Comparison of ENCODE assay signal across 20 mouse cellular contexts in the genomic region with DNA sequence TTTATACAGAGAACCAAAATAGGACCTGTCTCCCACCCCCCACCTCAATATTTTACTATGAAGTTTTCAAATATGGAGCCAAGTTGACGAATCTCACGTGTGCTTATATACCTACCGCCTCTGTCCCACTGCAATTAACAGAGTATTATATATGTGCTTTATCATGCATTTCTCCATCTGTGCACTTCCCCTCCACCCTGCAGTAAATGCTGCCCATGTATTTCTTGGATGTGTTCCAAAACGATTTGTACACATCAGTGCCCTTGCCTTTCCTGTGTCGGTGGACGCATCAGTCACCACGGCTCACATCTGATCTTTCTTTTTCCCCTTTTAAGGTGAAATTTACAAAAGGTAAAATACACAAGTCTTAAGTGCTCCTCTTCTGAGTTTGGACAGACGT.
A peak's percentile ranks its signal among the peaks of the same experiment; 100 is the strongest.
DNase-seq lines count a peak whose midpoint lies in the region; ATAC-seq and TF ChIP-seq lines count a peak whose summit lies in the region.
"Had no signal": no experiment of that assay in that cellular context is flagged by ENCODE, and none has a peak within 500 bp of the region (broad histone marks: within the 10 kb centered on the region; RNA-seq: fewer than 3 reads in every experiment).

No protein-coding gene starts in this region.

- no peak for TF ChIP-seq CTCF in kidney, postnatal 0 days (IDR thresholded peaks at IDR 0.05; ENCODE audit: low read depth)

- H3K27me3 ChIP-seq in kidney, postnatal 0 days (ENCODE audit: insufficient read depth, low read length): no peaks in the 10 kb centered on the region
- no peaks in the 10 kb centered on the region for H3K27me3 ChIP-seq in stomach, embryonic 15.5 days (replicated peaks)
- H3K27me3 ChIP-seq: forebrain, embryonic 13.5 days; liver, embryonic 15.5 days; neural tube, embryonic 12.5 days had no signal

- H3K9ac ChIP-seq in kidney, postnatal 0 days (ENCODE audit: low read depth, low read length): no peak overlapping the region
- no peak overlapping the region for H3K9ac ChIP-seq in stomach, embryonic 15.5 days
- H3K9ac ChIP-seq: forebrain, embryonic 13.5 days; liver, embryonic 15.5 days; neural tube, embryonic 12.5 days had no signal

- H3K9me3 ChIP-seq in kidney, postnatal 0 days (replicated peaks; ENCODE audit: low read length): no peaks in the 10 kb centered on the region
- H3K9me3 ChIP-seq in stomach, embryonic 15.5 days: no peaks in the 10 kb centered on the region
- H3K9me3 ChIP-seq: forebrain, embryonic 13.5 days; heart, embryonic 10.5 days; liver, embryonic 15.5 days; neural tube, embryonic 12.5 days had no signal

- ATAC-seq in cerebellum, adult (ENCODE audit: insufficient number of reproducible peaks, low FRiP score, low TSS enrichment): no peak
- ATAC-seq in kidney, postnatal 0 days (replicated peaks; ENCODE audit: low FRiP score, low read depth): 0 out of 2 replicates have a peak, but pooled peaks have one; percentile 36
- peak; percentile 52; the same call in 1 of the 2 replicates for ATAC-seq in stomach, embryonic 15.5 days (ENCODE audit: insufficient read depth, low FRiP score, low read depth)
- ATAC-seq: forebrain, embryonic 13.5 days had no signal

- H3K4me1 ChIP-seq in kidney, postnatal 0 days (replicated peaks; ENCODE audit: insufficient read depth, low read length): no peaks in the 10 kb centered on the region
- peaks cover 11% of the 10 kb centered on the region for H3K4me1 ChIP-seq in stomach, embryonic 15.5 days
- H3K4me1 ChIP-seq: forebrain, embryonic 13.5 days; heart, embryonic 10.5 days; neural tube, embryonic 12.5 days had no signal

- no peak overlapping the region for H3K4me3 ChIP-seq in kidney, postnatal 0 days (replicated peaks; ENCODE audit: low read depth, low read length)
- H3K4me3 ChIP-seq in stomach, embryonic 15.5 days (replicated peaks): no peak overlapping the region
- H3K4me3 ChIP-seq: forebrain, embryonic 13.5 days; heart, embryonic 10.5 days; liver, embryonic 15.5 days; neural tube, embryonic 12.5 days had no signal

- WGBS in kidney, postnatal 0 days: 14% methylated on average over 8 of the region's 8 CpGs
- WGBS in stomach, embryonic 15.5 days: 33% methylated on average over 8 of the region's 8 CpGs

- H3K27ac ChIP-seq in kidney, postnatal 0 days: no peak overlapping the region
- H3K27ac ChIP-seq in stomach, embryonic 15.5 days: no peak overlapping the region
- H3K27ac ChIP-seq: forebrain, embryonic 13.5 days; heart, embryonic 10.5 days; liver, embryonic 15.5 days; neural tube, embryonic 12.5 days had no signal

- DNase-seq in cerebellum, postnatal 14 days: peak; percentile 24 to 30
- peak; percentile 51 for DNase-seq in kidney, postnatal 0 days (ENCODE audit: low spot score)
- DNase-seq in kidney, postnatal 4 days: no peak
- DNase-seq in retina, postnatal 1 day: peak; percentile 76
- no peak for DNase-seq in retina, embryonic 14.5 days (ENCODE audit: low spot score)
- DNase-seq in layer of hippocampus, postnatal 36 days: no peak
- DNase-seq: adrenal gland, postnatal 14 days; cerebellum, adult 8-10 months; embryo, embryonic 11 days; gastrocnemius, postnatal 25 days; heart, postnatal 14 days; kidney, postnatal 25 days; layer of hippocampus, adult 9-11 months; lung, postnatal 36 days had no signal

- no peaks in the 10 kb centered on the region for H3K36me3 ChIP-seq in kidney, postnatal 0 days (ENCODE audit: insufficient read depth, low read length)
- no peaks in the 10 kb centered on the region for H3K36me3 ChIP-seq in stomach, embryonic 15.5 days
- H3K36me3 ChIP-seq: heart, embryonic 10.5 days; liver, embryonic 15.5 days; neural tube, embryonic 12.5 days had no signal

- H3K4me2 ChIP-seq in kidney, postnatal 0 days (ENCODE audit: low read length): no peak overlapping the region
- H3K4me2 ChIP-seq in stomach, embryonic 15.5 days: no peak overlapping the region
- H3K4me2 ChIP-seq: forebrain, embryonic 13.5 days; liver, embryonic 15.5 days; neural tube, embryonic 12.5 days had no signal

Comparison
In these comparisons a context has a peak if more than half of its experiments do, and no peak if none do; other contexts are left out.
1. DNase-seq: peak in cerebellum, postnatal 14 days (2 of 2), kidney, postnatal 0 days (single experiment) and retina, postnatal 1 day (single experiment); none in kidney, postnatal 4 days (0 of 2), retina, embryonic 14.5 days (single experiment) and layer of hippocampus, postnatal 36 days (0 of 2).